ENCODE assay signal across 8 mouse cellular contexts in the genomic region with DNA sequence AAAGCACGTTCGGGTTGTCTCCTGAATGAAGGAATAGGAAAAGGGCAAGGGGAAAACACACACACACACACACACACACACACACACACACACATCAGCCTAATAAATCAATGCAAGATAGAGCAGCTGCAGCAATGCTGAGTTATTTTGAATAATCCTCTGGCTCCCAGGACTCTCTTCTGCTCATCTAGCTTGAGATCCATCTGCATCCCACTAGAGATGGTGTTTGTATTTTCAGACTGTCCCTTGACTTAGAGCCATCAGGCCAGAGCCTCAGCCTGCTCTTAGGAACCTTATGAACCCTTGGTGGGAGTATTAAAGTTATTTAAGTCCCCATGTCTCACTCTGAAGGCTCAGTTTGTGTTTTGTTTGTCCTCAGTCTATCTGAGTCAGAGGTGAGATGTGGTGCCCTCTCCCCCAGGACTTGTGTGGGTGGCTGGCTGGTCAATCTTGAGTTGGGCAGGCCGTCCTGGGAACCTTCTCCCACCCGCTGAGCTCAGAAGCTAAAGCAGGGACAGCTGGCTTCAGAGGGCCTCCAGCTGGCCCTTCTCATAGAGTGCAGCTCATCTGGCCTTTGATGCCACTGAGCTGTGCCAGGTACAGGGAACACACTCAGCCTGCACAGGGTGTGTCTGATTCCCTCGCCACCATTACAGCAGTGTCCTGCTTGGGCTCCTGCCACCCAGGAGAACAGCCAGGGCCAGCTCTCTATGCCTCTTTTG.
DNase-seq lines count a peak whose midpoint lies in the region; ATAC-seq and TF ChIP-seq lines count a peak whose summit lies in the region.

No protein-coding gene starts in this region.

- no peaks in the 10 kb centered on the region for H3K27me3 ChIP-seq in stomach, embryonic 14.5 days (ENCODE audit: control insufficient read depth, insufficient read depth, low read length)
- no peaks in the 10 kb centered on the region for H3K27me3 ChIP-seq in stomach, postnatal 0 days (ENCODE audit: control insufficient read depth, insufficient read depth, low read length)
- H3K27me3 ChIP-seq in heart, embryonic 13.5 days (replicated peaks): no peaks in the 10 kb centered on the region
- no peaks in the 10 kb centered on the region for H3K27me3 ChIP-seq in limb, embryonic 12.5 days
- H3K27me3 ChIP-seq in small intestine, adult 2 months (ENCODE audit: control insufficient read depth, insufficient read depth, low read length): no peaks in the 10 kb centered on the region

- TF ChIP-seq POLR2A in small intestine, adult 2 months (IDR thresholded peaks at IDR 0.05; ENCODE audit: low read depth, low read length): no peak

- H3K4me2 ChIP-seq in stomach, embryonic 14.5 days (replicated peaks; ENCODE audit: low read depth, low read length): no peak overlapping the region
- H3K4me2 ChIP-seq in stomach, postnatal 0 days (replicated peaks; ENCODE audit: low read depth): no peak overlapping the region
- no peak overlapping the region for H3K4me2 ChIP-seq in heart, embryonic 13.5 days
- 0 out of 2 replicates have a peak overlapping the region, but pooled peaks have one; percentile 10 for H3K4me2 ChIP-seq in limb, embryonic 12.5 days

- H3K4me1 ChIP-seq in stomach, embryonic 14.5 days (ENCODE audit: control insufficient read depth, insufficient read depth, low read length): peaks cover 39% of the 10 kb centered on the region
- no peaks in the 10 kb centered on the region; the same call in 1 of the 2 replicates for H3K4me1 ChIP-seq in stomach, postnatal 0 days (replicated peaks; ENCODE audit: control insufficient read depth, insufficient read depth)
- H3K4me1 ChIP-seq in heart, embryonic 13.5 days: peaks cover 56% of the 10 kb centered on the region
- peaks cover 61% of the 10 kb centered on the region for H3K4me1 ChIP-seq in limb, embryonic 12.5 days (replicated peaks)
- H3K4me1 ChIP-seq in small intestine, adult 2 months (ENCODE audit: control insufficient read depth, insufficient read depth, insufficient read length, low read length): no peaks in the 10 kb centered on the region

- WGBS in stomach, embryonic 14.5 days: 33% methylated on average over 5 of the region's 5 CpGs
- WGBS in stomach, postnatal 0 days: 56% methylated on average over 5 of the region's 5 CpGs
- 69% methylated on average over 5 of the region's 5 CpGs for WGBS in heart, embryonic 13.5 days
- 30% methylated on average over 5 of the region's 5 CpGs for WGBS in limb, embryonic 12.5 days
- WGBS in small intestine, adult 2 months: 54% methylated on average over 5 of the region's 5 CpGs

- no peaks in the 10 kb centered on the region for H3K36me3 ChIP-seq in stomach, embryonic 14.5 days (ENCODE audit: control insufficient read depth, insufficient read depth, low read length)
- H3K36me3 ChIP-seq in stomach, postnatal 0 days (ENCODE audit: control insufficient read depth, insufficient read depth, low read length): no peaks in the 10 kb centered on the region
- no peaks in the 10 kb centered on the region for H3K36me3 ChIP-seq in heart, embryonic 13.5 days
- H3K36me3 ChIP-seq in limb, embryonic 12.5 days: no peaks in the 10 kb centered on the region
- H3K36me3 ChIP-seq in small intestine, adult 2 months (ENCODE audit: control insufficient read depth, insufficient read depth, low read length): no peaks in the 10 kb centered on the region

- DNase-seq in stomach, postnatal 0 days (ENCODE audit: low spot score): no peak
- no peak for DNase-seq in cerebellum, adult 11-12 months
- no peak for DNase-seq in left cerebral cortex, adult 9 months (ENCODE audit: low spot score in 2 of 2)
- no peak for DNase-seq in adrenal gland, postnatal 25 days

- ATAC-seq in stomach, embryonic 14.5 days (ENCODE audit: insufficient number of reproducible peaks, insufficient read depth, low FRiP score, low read depth): no peak
- no peak for ATAC-seq in stomach, postnatal 0 days (ENCODE audit: low FRiP score, low TSS enrichment)
- ATAC-seq in heart, embryonic 13.5 days (ENCODE audit: extremely low read depth, insufficient number of reproducible peaks, low FRiP score, low TSS enrichment): no peak
- ATAC-seq in limb, embryonic 12.5 days (ENCODE audit: insufficient number of reproducible peaks, insufficient read depth, low FRiP score, low TSS enrichment, low read depth): no peak

- no peaks in the 10 kb centered on the region for H3K9me3 ChIP-seq in stomach, embryonic 14.5 days (ENCODE audit: control insufficient read depth, low read depth, low read length)
- no peaks in the 10 kb centered on the region for H3K9me3 ChIP-seq in stomach, postnatal 0 days (ENCODE audit: control insufficient read depth, low read length)
- H3K9me3 ChIP-seq in heart, embryonic 13.5 days: no peaks in the 10 kb centered on the region
- no peaks in the 10 kb centered on the region for H3K9me3 ChIP-seq in limb, embryonic 12.5 days

- no peak overlapping the region for H3K4me3 ChIP-seq in stomach, embryonic 14.5 days (ENCODE audit: low read depth, low read length)
- no peak overlapping the region for H3K4me3 ChIP-seq in stomach, postnatal 0 days (ENCODE audit: low read depth, low read length)
- no peak overlapping the region for H3K4me3 ChIP-seq in heart, embryonic 13.5 days
- no peak overlapping the region for H3K4me3 ChIP-seq in limb, embryonic 12.5 days (replicated peaks)
- H3K4me3 ChIP-seq in small intestine, adult 2 months (ENCODE audit: low read depth, low read length): no peak overlapping the region

- no peak for TF ChIP-seq CTCF in stomach, postnatal 0 days (IDR thresholded peaks at IDR 0.05; ENCODE audit: low read depth)
- no peak for TF ChIP-seq CTCF in small intestine, adult 2 months (IDR thresholded peaks at IDR 0.05; ENCODE audit: extremely low read depth, insufficient read length, insufficient replicate concordance, low read depth, low read length)

- H3K27ac ChIP-seq in stomach, embryonic 14.5 days (ENCODE audit: low read length): peak overlapping the region; percentile 27
- H3K27ac ChIP-seq in stomach, postnatal 0 days (replicated peaks): no peak overlapping the region
- H3K27ac ChIP-seq in heart, embryonic 13.5 days (replicated peaks): peak overlapping the region; percentile 92
- H3K27ac ChIP-seq in limb, embryonic 12.5 days: peak overlapping the region; percentile 94
- H3K27ac ChIP-seq in small intestine, adult 2 months (ENCODE audit: insufficient read depth, low read depth, low read length): 0 out of 2 replicates have a peak overlapping the region, but pooled peaks have one; percentile 11

- H3K9ac ChIP-seq in stomach, embryonic 14.5 days (replicated peaks; ENCODE audit: low read depth, low read length): no peak overlapping the region
- no peak overlapping the region for H3K9ac ChIP-seq in stomach, postnatal 0 days (ENCODE audit: low read length)
- H3K9ac ChIP-seq in heart, embryonic 13.5 days: no peak overlapping the region
- H3K9ac ChIP-seq in limb, embryonic 12.5 days (replicated peaks): no peak overlapping the region

- TF ChIP-seq EP300 in stomach, postnatal 0 days (optimal IDR thresholded peaks at IDR 0.05): no peak
